Mouse (Mus musculus) yolk sac, embryonic 10.5 days (tissue): ENCODE measurements at regions not wholly inside any gene's neighbourhood (a gene's known extent, or its start where the extent isn't known, plus 50 kb on each side); places are given as distances from the start of the nearest gene placed in this dataset.

Experiments
- DNase-seq: peaks from one replicate; pipeline ENCODE4 v3.0.0-alpha.2; 2017; ENCODE audit warnings: low spot score

- no peak for DNase-seq
Measured at GRCm38 (mm10) chr10:126815730-126816129, 85.4 kb downstream of the Atp23 start.

GRCm38 (mm10) chr10:126814968-126815367 lies 86.2 kb downstream of the Atp23 start:
- DNase-seq, result no peak

- no peak for DNase-seq
Measured at GRCm38 (mm10) chr10:126813051-126813593, 88.0 kb downstream of the Atp23 start.

GRCm38 (mm10) chr10:126812243-126812755 lies 88.9 kb downstream of the Atp23 start:
- DNase-seq, result no peak

- no peak for DNase-seq
Measured at GRCm38 (mm10) chr10:126810346-126811095, 90.6 kb downstream of the Atp23 start.

GRCm38 (mm10) chr10:126809587-126809986 lies 91.6 kb downstream of the Atp23 start:
- no peak for DNase-seq

- no peak for DNase-seq
Measured at GRCm38 (mm10) chr10:126806881-126807280, 94.3 kb downstream of the Atp23 start.

- no peak for DNase-seq
Measured at GRCm38 (mm10) chr10:126802732-126803131, 98.4 kb downstream of the Atp23 start.

GRCm38 (mm10) chr10:126799393-126799792 lies 101.8 kb downstream of the Atp23 start:
- DNase-seq, result no peak

GRCm38 (mm10) chr10:126793136-126793535 lies 108.0 kb downstream of the Atp23 start:
- DNase-seq, result no peak

- no peak for DNase-seq
Measured at GRCm38 (mm10) chr10:126792371-126792835, 108.8 kb downstream of the Atp23 start.

GRCm38 (mm10) chr10:126788277-126788676 lies 112.9 kb downstream of the Atp23 start:
- no peak for DNase-seq

- DNase-seq, result no peak
Measured at GRCm38 (mm10) chr10:126783161-126783560, 118.0 kb downstream of the Atp23 start.

GRCm38 (mm10) chr10:126776603-126777002 lies 124.6 kb downstream of the Atp23 start:
- no peak for DNase-seq

GRCm38 (mm10) chr10:126775946-126776345 lies 125.2 kb downstream of the Atp23 start:
- DNase-seq, result no peak

- DNase-seq, result no peak
Measured at GRCm38 (mm10) chr10:126770446-126771020, 130.6 kb downstream of the Atp23 start.

GRCm38 (mm10) chr10:126765648-126766047 lies 135.5 kb downstream of the Atp23 start:
- no peak for DNase-seq

GRCm38 (mm10) chr10:126764740-126765139 lies 136.4 kb downstream of the Atp23 start:
- DNase-seq, result no peak

- no peak for DNase-seq
Measured at GRCm38 (mm10) chr10:126763976-126764375, 137.2 kb downstream of the Atp23 start.

GRCm38 (mm10) chr10:126758682-126759081 lies 142.5 kb downstream of the Atp23 start:
- DNase-seq, result no peak

GRCm38 (mm10) chr10:126753201-126753600 lies 148.0 kb downstream of the Atp23 start:
- DNase-seq, result no peak

GRCm38 (mm10) chr10:126752699-126753098 lies 148.5 kb downstream of the Atp23 start:
- peak; percentile 42 for DNase-seq
